Mouse (Mus musculus) embryo, embryonic 9.5 days (tissue): ENCODE measurements around the gene Zfand2a.

ENCODE experiments used
- DNase-seq: peaks from one replicate; pipeline ENCODE4 v3.0.0-alpha.2; 2017; ENCODE audit errors: extremely low spot score

Gene Zfand2a

DNA sequence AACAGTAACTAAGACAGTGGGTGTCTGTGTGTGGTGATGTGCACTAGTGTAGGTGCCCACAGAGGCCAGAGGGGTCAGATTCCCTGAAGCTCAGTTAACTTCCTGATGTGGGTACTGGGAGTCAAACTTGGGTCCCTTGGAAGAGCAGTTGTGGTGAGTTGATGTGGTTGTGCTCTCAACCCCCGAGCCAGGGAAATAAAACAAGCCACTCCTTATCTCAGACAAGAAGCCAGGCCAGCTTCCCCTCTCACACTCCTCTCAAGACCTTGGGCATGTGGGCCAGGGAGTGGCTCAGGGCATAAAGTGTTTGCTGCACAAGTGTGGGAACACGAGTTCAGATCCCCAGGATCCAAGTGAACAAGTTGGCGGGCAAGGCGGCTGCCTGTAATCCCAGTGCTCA, 17.5 kb downstream of the Zfand2a start:
- DNase-seq, result no peak

DNA sequence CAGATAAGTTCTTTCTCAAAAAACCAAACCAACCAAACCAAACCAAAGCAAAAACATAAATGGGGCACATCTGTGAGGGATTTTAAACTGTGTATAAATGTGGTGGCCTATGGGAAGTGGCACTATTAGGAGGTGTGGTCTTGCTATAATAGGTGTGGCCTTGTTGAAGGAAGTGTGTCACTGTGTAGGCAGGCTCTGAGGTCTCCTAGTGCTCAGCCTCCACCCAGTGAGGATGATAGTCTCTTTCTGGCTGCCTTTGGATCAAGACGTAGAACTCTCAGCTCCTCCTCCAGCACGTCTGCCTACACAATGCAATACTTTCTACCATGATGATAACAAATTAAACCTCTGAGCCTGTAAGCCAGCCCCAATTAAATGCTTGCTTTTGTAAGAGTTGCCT, 18.0 kb downstream of the Zfand2a start:
- DNase-seq, result no peak

DNA sequence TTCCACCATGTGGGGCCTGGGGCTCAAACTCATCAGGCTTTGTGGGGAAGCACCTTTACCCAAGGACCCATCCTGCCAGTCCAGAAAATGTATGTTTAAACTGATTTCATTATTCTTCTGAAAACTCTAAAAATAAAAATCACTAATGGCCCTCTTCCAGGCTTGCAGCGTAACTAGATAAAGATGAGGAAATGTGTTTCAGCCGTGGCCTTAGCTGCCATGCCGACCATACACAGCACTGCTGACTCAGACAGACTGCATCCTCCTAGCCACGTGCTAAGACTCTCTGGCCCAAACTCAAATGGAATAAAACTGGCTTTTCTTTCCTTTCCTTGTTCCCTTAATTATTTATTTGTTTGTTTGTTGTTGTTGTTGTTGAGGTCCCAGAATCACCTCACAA, 19.5 kb downstream of the Zfand2a start:
- no peak for DNase-seq

DNA sequence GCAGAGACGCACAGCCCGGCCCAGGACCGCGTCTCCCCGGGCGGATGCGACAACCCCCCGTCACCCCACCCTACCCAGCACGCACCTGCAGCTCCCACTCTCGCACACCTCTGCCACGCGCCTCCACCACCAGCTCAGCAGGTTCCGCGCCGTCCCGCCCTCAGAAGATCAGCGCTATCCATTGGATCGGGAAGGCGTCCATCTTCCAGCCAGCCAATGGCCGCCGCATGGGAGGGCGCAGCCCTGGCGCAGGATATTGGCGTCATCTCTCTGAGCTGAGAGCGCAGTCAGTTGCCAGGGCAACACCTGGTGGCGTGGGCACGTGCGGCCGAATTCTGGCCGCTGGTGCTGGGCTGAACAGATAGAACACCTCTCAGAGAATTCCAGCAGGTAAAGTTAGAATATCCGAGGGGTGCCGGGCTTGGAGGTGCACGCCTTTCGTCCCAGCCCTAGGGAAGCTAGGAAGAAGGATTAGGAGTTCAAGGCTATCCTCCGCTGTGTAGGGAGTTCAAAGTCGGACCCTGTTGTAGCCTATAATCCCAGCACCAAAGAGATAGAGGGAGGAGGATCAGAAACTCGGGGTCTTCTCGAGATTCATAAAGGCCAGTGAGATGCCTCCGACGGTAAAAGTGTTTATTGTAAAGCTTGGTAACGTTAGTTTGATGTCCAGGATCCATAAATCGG, 23.8 kb downstream of the Zfand2a start, which contains the start of gene 3110082I17Rik:
Gene 3110082I17Rik (minus strand): TSS at position 144 of the 684 bp plus-strand sequence.
- DNase-seq, result peak; percentile 98

DNA sequence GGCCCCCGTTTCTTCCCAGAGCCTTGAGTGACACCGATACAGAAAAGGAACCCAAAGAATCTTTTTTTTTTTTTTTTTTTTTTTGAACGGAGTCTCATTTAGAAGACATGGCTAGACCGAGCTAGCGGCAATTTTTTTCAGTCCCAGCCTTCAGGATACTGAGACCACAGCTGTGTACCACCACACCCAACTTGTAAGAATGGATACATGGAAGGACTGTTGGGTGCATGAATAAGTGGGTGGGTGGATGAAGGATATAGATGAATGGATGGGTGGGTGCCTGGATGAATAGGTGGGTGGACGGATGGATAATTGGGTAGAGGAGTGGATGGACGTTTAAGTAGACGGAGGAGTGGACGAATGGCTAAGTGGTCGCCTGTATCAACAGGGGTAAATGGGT, 24.4 kb downstream of the Zfand2a start:
- no peak for DNase-seq

DNA sequence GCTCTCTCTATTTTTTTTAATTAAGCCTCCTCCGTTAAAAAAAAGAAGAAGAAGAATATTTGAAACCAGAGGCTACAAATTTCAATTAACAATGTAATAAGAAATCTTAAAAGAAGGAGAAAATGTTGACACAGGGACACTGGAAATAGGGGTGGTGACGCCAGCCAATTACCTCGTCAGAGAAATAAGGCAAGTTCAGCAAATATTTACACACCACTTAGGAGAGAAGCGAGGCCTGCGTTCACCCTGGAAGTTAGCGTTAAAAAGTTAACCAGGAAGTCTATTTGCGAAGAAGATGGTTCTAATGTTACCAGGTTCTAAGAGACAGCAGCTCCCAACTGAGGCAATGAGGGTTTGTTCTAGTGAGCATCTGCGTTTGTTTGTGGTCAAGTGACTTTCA, 27.1 kb downstream of the Zfand2a start:
- no peak for DNase-seq

DNA sequence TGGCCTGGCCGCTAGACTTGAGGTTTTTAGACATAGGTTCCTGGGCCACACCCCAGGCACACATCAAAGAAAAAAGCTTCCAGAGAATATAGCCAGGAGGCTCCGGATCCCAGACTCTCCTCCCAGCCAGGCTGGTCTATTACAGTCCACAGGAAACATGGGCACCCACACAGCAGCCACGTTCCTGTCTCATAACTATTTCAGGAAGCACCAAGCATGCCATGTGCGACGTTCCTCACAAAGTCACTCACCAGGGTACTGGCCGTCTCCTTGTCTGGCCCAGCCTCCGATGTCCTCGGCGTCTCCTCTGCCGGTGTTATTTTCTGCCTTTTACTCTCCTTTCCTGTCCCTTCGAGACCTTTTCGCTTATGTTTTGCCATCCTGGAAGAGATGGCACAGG, 29.2 kb downstream of the Zfand2a start:
- no peak for DNase-seq

DNA sequence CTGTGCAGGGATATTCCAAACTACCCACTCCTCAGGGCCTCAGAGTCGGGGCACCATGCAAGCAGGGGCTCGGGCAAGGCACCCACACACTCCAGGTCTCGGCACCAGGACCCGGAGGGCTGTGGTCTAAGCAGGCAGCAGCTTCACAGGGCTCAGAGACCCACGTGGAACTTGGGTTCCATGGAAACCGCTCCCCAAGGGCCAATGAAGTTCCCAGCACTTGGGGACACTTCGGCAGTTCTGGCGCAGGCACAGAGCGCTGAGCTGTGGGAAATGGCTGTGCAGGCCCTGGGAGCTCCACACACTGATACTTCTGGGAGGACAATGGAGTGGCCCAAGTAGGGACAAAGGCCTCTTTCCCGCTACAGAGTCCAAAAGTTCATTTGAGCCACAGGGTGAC, 31.3 kb downstream of the Zfand2a start:
- no peak for DNase-seq

DNA sequence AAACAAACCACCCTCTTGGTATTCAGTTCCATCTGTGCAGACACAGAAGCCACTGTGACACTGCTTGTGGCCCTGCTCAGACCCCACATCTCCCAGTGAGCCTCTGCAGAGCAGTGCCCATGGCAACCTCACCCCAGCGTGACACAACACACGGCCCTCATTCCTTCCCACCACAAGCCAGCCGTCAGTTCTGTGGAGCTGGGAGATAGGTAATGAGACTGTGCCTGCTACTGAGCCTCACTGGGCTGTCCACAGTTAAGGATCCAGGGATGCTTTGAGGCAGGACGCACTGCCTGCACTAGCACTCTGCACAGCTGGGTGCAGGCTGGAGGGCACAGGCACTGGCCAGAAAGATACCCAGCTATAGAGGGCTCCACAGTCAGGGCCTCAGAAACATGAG, 34.4 kb downstream of the Zfand2a start:
- DNase-seq, result no peak

DNA sequence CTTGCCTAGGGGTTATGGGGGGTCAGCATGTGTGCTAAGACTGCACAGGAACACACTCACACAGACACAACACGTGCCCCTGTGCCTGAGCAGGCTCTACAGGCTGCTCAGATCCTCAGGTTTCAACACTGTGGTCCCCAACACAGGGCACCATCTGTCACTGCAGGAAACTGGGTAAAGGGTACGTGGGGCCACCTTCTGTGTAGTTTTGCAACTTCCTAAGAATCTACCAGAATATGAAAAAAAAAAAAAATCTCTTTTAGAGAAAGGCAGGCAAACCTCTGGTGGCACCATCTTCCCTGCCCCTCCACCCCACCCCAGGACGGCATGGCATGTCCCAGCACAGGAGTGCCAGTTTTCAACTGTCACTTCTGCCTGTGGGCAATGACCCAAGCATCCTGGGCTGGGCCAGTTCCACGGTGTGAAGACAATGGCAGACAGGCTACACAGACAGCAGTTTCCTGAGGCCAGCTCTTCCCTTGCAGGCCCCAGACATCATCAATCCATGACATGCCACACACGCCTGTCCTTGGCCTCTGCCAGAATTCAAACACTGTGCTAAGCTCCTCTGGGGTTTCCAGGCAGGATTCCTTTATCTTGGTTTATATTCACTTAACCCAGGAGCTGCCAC, 35.1 kb downstream of the Zfand2a start:
- no peak for DNase-seq

DNA sequence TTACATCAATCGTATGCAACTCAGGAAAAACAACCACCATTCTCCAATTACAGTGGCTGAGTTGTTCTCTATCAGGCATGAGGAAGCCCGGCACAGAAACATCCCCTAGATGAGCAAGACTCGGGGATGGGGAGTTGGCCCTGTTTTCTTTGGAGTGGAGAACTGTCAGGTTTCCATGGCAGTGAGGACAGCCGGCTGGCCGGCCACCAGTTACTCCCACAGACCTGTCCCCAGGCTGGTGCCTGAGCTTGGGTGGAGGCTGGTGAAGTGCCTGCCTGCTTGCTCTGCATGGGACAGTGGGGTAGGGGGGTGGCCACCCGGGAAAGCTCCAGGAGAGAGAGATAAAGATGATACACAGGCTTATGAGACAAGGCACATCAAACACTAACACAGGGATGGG, 36.3 kb downstream of the Zfand2a start:
- DNase-seq, result no peak

DNA sequence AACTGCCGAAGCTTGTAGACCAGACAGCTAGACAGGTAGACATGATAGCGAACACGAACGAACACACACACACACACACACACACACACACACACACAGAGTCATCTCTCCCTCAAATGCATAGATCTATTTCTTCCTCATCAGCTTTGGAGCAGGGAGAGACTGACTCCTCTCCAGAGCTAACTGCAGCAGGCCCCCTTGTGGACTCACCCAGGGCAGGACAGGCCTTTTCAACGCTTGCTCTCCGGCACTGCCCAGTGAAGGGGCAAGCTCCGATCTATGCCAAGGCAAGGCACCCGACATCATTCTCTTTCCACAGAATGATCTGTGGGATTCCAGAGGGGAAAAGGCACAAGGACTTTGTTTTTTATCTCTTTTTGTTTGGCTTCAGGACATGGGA, 39.1 kb downstream of the Zfand2a start:
- DNase-seq, result no peak

DNA sequence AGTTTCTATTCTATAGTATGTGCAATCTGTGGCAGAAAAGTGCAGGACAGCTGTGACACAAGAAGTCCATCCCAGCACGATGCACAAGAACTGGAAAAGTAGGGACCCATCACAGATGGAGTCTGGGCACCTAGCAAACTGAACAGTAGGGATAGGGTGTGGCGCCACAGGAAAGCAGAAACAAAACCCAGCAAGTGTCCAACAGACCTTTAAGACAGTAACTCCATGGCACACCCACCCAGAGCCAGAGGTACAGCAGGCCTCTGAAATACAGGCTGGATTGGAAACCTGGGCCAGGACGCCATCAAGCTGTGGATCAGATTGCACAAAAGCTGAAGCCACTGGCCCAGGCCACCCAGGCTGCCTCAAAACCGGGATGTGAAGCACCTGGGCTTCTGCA, 41.4 kb downstream of the Zfand2a start:
- no peak for DNase-seq

DNA sequence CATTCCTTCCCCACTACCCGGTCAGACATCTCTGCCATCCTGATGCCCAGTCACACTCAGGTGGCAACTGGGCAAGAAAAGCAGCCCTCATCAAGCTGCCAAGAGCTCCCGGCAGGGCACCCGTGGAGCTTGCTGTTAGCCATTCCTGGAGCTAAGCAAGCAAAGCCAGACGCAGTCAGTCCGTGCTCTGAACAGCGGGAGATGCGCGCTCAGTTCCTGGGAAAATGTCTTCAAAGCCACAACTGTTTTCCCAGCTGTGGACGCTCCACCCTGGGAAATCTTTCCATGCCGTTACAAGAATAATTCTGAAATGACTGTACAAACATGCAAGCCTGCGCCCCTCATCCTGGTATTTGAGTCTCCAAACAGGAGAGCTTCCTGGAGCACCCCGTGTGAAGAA, 41.9 kb downstream of the Zfand2a start:
- DNase-seq, result no peak

DNA sequence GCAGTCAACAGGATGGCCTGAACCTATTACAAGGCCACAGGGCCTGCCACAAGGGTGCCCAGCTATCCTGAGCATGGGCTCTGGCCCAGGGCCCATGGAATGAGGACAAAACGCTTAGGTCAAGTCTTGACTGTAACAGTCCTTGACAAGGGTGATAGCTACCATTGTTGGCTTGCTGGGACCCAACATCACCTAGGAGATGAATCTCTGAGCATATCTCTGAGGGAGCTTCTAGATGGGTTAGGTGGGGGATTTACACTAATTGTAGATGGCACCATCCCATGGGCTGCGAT, 42.7 kb downstream of the Zfand2a start:
- DNase-seq, result no peak

DNA sequence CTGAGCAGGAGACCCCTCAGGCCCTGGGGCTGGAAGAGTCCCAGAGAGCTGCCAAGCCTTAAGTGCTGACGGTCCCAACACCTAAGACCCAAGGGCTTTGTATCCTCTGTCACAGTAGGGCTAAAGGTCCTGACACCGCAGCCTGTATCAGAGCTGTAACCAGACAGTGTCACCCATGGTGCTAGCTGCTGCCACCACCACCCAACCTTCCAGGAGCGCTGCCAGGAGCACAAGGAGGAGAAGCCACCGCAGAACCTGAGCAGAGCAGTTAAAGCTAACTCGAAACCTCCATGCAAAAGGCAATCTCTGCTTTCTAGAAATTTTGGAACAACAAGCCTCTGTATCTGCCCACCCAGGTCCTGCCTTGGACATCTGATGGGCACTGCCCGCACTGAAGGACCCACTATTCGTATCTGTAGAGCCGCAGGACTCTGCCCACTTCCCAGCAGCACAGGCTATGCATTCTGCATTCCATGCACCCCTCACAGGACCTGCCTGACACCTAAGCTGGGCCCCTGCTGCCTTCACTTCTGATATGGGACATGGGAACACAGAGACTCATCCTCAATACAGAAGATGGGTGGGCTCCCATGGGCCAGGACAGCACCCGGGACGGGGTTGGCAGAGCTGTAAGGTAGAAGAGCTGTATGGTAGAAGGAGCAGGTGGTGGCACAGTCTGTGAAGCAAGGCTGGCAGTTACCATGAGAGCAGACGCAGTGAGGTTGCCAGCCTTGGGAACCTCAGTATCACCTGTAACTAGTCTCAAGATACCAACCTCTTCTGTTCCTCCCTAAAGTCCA, 43.2 kb downstream of the Zfand2a start:
- DNase-seq, result no peak

DNA sequence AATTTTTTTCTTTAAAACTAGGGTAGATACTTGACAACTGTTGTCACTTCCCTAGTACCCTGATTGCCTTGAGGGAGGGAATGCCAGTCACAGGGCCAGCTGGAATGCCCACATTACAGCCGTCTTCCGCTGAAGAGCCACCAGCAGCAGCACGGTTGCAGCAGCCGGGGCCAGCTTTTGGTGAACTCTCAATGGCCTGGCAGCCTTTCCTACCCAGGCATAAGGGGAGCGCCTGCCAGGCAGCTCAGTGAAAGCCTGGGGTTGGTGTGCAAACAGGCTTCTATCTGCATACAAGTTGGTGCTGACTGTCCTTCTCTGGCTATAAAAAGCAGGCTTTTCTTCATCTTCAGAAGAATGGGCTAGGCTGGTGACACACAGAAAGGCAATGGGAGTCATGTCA, 43.9 kb downstream of the Zfand2a start:
- DNase-seq, result no peak

DNA sequence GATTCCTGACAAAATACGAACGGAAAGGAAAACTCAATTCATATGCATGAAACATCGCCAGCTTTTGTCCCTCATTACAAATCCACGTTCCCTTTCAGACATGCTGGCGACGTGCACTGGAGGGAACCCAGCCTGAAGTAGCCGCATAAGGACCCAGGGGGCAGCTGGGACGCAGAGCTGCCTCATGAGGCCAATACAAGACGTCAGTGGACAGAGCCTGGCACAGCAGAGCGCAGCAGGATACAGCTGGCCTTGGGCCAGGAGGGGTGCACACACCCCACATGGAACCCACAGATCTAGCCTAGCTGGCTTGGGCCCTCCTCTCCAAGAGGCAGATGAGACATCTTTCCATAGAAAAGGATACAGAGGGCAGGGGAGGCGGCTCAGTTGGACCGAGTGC, 45.9 kb downstream of the Zfand2a start:
- DNase-seq, result no peak

DNA sequence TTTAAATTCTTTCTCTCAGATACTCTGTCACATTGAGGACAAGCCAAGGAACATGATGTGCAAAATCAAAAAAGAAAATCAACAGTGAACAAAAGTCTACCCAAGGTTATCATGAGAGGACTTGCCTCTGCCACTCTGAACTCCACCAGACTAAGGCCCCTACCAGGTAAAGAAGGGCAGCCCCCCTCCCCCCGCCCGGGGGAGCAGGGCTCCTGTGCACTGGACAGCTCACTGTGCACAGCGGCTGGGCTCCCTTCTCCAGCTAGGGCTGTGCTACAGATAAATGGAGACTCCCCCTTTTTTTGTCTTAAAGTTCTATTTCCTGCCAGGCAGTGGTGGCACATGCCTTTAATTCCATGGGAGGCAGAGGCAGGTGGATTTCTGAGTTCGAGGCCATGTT, 46.6 kb downstream of the Zfand2a start:
- no peak for DNase-seq

DNA sequence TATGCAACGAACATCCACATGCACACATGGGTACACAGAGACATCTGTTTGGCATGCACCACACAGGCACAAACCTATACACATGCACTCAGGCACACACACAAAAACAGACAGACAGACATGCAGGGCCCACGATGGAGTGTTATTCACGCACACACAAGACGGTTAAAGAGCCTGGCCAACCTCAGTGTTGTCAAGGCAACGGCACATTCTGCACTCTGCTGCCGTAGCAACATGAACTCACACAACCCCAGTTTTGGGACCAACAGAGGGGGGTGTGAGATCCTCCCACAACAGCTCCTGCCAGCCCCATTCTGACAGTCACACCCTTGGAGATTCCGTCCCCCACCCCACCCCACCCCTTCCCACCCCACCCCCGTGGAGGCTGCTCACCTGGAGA, 49.4 kb downstream of the Zfand2a start:
- peak; percentile 26 for DNase-seq

DNA sequence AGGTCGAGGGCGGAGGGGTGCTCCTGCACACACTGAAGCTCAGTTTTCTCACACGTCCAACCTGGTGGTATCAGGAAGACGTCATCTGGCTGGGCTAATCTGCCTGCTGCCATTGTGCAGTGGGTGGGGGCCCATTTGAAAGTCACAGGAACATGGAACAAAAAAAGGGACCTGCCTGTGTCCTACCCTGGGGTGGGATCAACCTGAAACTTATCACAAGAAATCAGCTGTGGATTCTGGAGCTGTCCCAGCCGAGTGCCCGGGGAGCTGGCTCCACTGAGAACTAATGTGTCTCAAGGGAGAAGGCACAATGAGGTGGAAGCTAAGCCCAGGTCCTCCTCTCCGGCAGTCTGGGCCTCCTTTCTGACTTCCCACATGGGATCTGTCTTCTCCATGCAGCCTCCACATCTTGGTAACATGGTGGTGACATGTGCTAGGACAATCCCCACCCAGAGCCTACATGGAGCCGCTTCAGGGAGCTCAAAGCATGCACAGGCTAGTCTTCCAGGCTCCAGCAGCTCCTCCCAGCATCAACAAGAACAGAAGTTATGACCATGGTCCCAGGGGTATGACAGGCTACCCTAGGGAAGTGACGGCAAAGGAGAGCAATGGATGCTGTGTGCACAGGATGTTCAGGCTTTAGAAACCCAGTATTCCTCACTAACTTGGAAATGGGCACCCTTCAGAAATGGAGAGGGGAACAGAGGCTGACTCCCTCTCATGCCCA, 50.3 kb downstream of the Zfand2a start:
- no peak for DNase-seq

DNA sequence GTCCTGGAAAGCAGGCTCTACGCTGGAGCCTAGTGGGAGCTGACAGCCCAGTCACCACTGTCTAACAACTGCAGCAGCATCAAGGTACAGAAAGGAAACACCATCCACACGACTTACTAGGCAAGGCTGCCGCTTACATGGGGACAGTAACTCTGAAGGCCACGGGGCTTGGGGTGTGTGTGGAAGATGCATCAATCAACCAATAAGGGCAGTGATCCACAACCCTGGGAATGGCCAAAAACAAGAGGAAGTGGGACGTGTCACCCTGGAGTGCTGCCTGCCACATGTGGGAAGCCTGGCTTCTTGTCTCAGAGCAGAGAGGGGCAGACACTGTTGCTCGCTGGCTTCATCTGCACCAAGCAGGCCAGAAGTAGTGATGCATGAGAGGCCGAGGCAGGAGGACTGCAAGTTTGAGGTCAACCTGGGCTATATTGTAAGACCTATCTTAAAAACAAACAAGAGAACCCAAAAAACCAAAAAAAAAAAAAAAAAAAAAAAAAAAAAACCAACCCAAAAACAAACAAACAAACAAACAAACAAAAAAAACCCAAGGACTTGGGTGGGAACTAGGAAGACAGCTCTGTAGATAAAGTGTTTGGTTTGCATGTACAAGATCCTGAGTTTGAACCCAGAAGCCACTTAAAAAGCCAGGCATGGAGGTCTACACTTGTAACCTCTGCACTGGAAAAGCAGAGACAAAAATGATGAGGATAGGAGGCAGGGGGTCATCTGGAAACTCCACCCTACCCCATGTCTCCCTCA, 51.4 kb downstream of the Zfand2a start:
- no peak for DNase-seq
